Mouse (Mus musculus): ENCODE measurements around the gene Lif.

GRCm38 (mm10) chr11:4207655-4208054, 49.7 kb upstream of the Lif start:
- TF ChIP-seq CTCF (IDR thresholded peaks at IDR 0.05), result no peak
- TF ChIP-seq EP300 (IDR thresholded peaks at IDR 0.05), result no peak
